Mouse (Mus musculus): ENCODE measurements around the gene Nt5c3b. TPM values are rescaled to one million over a fixed set of nuclear protein-coding genes. Genes with fewer than 3 reads are reported as not detected.

Gene Nt5c3b
- total and polyA plus RNA-seq, 2 experiments from 2014 or later: 59.2 to 108 TPM

DNA sequence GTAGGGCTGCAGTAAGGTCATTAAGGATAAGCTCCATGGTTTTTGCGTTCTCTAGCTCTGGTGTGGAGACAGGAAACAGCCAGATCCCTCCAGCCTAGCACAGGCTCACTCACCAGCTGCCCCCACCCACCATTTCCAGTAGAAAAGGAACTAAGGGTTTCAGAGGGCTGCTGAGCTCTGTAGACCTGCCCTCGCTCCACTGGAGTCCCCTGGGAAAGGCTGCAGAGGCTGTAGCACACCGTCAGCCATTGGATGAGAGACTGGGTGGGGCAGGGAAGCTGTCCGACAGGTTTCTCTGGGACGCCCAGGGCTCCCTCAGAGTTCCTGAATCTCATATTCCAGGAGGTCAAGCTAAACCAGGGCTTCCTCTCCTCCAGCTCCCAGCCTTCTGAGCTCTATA is 55.0 kb downstream of the Nt5c3b start:
- ATAC-seq: no peak
- TF ChIP-seq CTCF (IDR thresholded peaks at IDR 0.05; ENCODE audit: low read depth): no peak
- no peak for DNase-seq (ENCODE audit: low spot score)

DNA sequence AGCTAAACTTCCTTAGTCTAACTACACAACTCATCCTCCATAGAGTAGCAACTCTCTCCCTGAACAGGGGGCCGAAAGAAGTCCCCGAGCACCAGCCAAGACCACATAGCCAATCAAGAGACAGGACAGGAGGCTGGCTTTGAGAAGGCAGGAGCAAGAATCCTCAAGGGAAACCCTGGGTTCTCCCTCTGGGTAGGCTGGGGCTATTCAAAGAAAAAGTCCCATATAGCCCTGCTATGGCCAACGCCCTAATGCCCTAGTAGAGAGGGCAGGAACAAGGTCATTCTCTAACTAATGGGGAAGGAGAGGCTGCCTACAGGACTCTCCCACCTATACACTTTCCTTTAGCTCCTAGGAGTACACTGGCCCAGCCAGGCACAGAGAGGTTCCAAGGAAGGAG is 56.6 kb downstream of the Nt5c3b start:
- Histone ChIP-seq H3K4me2 (ENCODE audit: low read depth, low read length) (no peak overlapping the region), H3K36me3 (ENCODE audit: insufficient read depth, low read length) (peaks cover 36% of the 10 kb centered on the region), H3K4me3 (ENCODE audit: low read length) (no peak overlapping the region), H3K9me3 (ENCODE audit: low read length) (no peaks in the 10 kb centered on the region), H3K27ac (no peak overlapping the region), H3K9ac (replicated peaks; ENCODE audit: low read length) (no peak overlapping the region), H3K4me1 (ENCODE audit: insufficient read depth, low read length) (peaks cover 4% of the 10 kb centered on the region), H3K27me3 (ENCODE audit: insufficient read depth, low read length) (no peaks in the 10 kb centered on the region)
- no peak for TF ChIP-seq CTCF (IDR thresholded peaks at IDR 0.05; ENCODE audit: low read depth)
- 93% methylated on average over 3 of the region's 3 CpGs for WGBS
- no peak for ATAC-seq
- DNase-seq (ENCODE audit: low spot score): no peak

More for the DNA sequence above, 55.0 kb downstream of the Nt5c3b start:
- Histone ChIP-seq H3K4me2 (ENCODE audit: low read depth, low read length) (no peak overlapping the region), H3K36me3 (ENCODE audit: insufficient read depth, low read length) (peaks cover 23% of the 10 kb centered on the region), H3K27me3 (ENCODE audit: insufficient read depth, low read length) (no peaks in the 10 kb centered on the region), H3K9ac (replicated peaks; ENCODE audit: low read length) (no peak overlapping the region), H3K9me3 (ENCODE audit: low read length) (no peaks in the 10 kb centered on the region), H3K27ac (no peak overlapping the region), H3K4me3 (ENCODE audit: low read length) (no peak overlapping the region), H3K4me1 (ENCODE audit: insufficient read depth, low read length) (peaks cover 7% of the 10 kb centered on the region)
- 56% methylated on average over 5 of the region's 5 CpGs for WGBS

DNA sequence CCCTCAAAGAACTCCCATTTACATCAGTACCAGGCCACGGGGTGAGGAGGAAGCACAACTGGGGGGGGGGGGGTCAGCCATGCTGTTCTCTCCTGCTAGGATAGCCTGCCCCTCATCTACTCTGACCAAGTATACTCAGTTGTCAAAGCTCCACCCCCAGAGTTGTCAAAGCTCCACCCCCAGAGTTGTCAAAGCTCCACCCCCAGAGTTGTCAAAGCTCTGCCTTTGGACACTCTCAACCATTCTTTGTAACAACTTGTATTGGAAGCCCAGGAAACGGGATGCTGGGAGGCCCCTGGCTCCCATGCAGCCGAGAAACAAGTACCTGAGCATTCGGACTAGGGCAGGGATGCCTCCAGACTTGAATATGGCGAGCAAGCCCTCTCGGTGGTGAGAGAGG is 58.9 kb downstream of the Nt5c3b start:
- TF ChIP-seq CTCF (IDR thresholded peaks at IDR 0.05; ENCODE audit: low read depth): no peak
- Histone ChIP-seq H3K4me2 (ENCODE audit: low read depth, low read length) (no peak overlapping the region), H3K27ac (no peak overlapping the region), H3K4me3 (ENCODE audit: low read length) (no peak overlapping the region), H3K27me3 (ENCODE audit: insufficient read depth, low read length) (no peaks in the 10 kb centered on the region), H3K9ac (replicated peaks; ENCODE audit: low read length) (no peak overlapping the region), H3K36me3 (ENCODE audit: insufficient read depth, low read length) (peaks cover 51% of the 10 kb centered on the region), H3K4me1 (ENCODE audit: insufficient read depth, low read length) (no peaks in the 10 kb centered on the region), H3K9me3 (ENCODE audit: low read length) (no peaks in the 10 kb centered on the region)
- DNase-seq (ENCODE audit: low spot score) (no peak), ATAC-seq (no peak)
- 81% methylated on average over 6 of the region's 6 CpGs for WGBS

DNA sequence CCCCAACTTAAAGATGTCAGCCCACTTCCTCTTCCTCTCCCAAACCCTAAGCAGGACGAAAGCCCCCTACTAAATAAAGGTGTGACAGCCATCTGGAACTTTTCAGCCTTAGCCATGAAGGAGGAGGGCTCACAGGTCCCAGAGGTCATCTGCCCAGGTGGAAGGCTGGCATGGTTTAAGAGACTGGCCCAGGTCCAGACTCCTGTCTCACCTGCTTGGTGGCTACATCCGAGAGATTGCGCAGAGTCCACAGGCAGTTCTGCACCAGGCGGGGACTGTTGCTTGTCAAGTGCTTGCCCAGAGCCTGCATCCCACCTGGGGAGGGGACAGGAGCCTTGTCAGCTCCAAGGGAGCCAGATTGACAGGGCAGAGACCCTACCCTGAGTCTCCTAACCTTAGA is 62.3 kb downstream of the Nt5c3b start:
- H3K27me3 ChIP-seq (ENCODE audit: insufficient read depth, low read length): no peaks in the 10 kb centered on the region
- H3K4me3 ChIP-seq (ENCODE audit: low read length): no peak overlapping the region
- peaks cover 68% of the 10 kb centered on the region for H3K36me3 ChIP-seq (ENCODE audit: insufficient read depth, low read length)
- H3K27ac ChIP-seq: no peak overlapping the region
- ATAC-seq: no peak
- no peaks in the 10 kb centered on the region for H3K4me1 ChIP-seq (ENCODE audit: insufficient read depth, low read length)
- H3K9ac ChIP-seq (replicated peaks; ENCODE audit: low read length): no peak overlapping the region
- H3K4me2 ChIP-seq (ENCODE audit: low read depth, low read length): no peak overlapping the region
- DNase-seq (ENCODE audit: low spot score): no peak
- no peak for TF ChIP-seq CTCF (IDR thresholded peaks at IDR 0.05; ENCODE audit: low read depth)
- no peaks in the 10 kb centered on the region for H3K9me3 ChIP-seq (ENCODE audit: low read length)
- WGBS: 96% methylated on average over 4 of the region's 4 CpGs

DNA sequence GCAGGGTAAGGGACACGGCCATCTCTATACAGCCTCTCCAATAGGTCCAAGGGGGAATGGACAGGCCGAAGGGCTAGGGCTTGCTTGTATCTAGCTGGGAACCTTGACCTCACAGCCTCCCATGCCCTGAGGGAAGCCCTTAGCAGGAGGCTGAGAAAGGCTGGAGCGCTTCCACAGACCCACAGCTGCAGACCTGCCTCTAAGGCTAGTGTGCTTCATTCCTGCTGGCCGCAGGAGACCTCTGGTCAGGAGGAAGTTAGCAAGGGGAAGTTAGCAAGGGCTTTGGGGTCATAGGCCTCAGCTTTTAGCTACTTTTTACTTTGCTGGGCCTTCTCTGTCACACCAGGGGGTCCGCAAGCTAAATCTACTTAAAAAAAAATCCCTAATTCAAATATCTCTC is 63.2 kb downstream of the Nt5c3b start:
- Histone ChIP-seq H3K4me1 (ENCODE audit: insufficient read depth, low read length) (no peaks in the 10 kb centered on the region), H3K9ac (replicated peaks; ENCODE audit: low read length) (no peak overlapping the region), H3K36me3 (ENCODE audit: insufficient read depth, low read length) (peaks cover 75% of the 10 kb centered on the region), H3K4me2 (ENCODE audit: low read depth, low read length) (no peak overlapping the region), H3K9me3 (ENCODE audit: low read length) (no peaks in the 10 kb centered on the region), H3K4me3 (ENCODE audit: low read length) (no peak overlapping the region), H3K27me3 (ENCODE audit: insufficient read depth, low read length) (no peaks in the 10 kb centered on the region), H3K27ac (no peak overlapping the region)
- 92% methylated on average over 5 of the region's 5 CpGs for WGBS
- no peak for ATAC-seq
- no peak for TF ChIP-seq CTCF (IDR thresholded peaks at IDR 0.05; ENCODE audit: low read depth)
- no peak for DNase-seq (ENCODE audit: low spot score)

DNA sequence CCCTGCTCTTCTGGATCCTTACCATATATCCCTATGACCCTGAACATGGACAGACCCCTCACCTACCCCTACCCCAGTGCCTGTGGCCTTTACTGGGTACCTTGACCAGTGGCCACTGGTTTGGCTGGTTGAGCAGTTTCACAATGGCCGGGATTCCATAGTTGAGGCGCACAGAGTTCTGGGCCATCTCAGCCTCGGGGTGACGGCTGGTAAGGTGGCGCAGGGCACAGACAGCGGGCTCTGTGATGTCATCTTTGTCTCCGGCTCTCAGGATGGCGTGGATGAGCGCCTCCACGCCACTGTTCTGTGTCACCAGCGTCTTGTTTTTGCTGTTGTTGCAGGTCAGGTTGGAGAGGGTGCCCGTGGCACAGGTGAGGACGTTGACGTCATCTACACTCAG is 63.6 kb downstream of the Nt5c3b start:
- H3K36me3 ChIP-seq (ENCODE audit: insufficient read depth, low read length): peaks cover 74% of the 10 kb centered on the region
- no peak for TF ChIP-seq CTCF (IDR thresholded peaks at IDR 0.05; ENCODE audit: low read depth)
- H3K27ac ChIP-seq: no peak overlapping the region
- no peak for ATAC-seq
- H3K9me3 ChIP-seq (ENCODE audit: low read length): no peaks in the 10 kb centered on the region
- no peaks in the 10 kb centered on the region for H3K4me1 ChIP-seq (ENCODE audit: insufficient read depth, low read length)
- H3K9ac ChIP-seq (replicated peaks; ENCODE audit: low read length): no peak overlapping the region
- WGBS: 95% methylated on average over 14 of the region's 14 CpGs
- H3K27me3 ChIP-seq (ENCODE audit: insufficient read depth, low read length): no peaks in the 10 kb centered on the region
- DNase-seq (ENCODE audit: low spot score): no peak
- H3K4me3 ChIP-seq (ENCODE audit: low read length): no peak overlapping the region
- H3K4me2 ChIP-seq (ENCODE audit: low read depth, low read length): no peak overlapping the region

DNA sequence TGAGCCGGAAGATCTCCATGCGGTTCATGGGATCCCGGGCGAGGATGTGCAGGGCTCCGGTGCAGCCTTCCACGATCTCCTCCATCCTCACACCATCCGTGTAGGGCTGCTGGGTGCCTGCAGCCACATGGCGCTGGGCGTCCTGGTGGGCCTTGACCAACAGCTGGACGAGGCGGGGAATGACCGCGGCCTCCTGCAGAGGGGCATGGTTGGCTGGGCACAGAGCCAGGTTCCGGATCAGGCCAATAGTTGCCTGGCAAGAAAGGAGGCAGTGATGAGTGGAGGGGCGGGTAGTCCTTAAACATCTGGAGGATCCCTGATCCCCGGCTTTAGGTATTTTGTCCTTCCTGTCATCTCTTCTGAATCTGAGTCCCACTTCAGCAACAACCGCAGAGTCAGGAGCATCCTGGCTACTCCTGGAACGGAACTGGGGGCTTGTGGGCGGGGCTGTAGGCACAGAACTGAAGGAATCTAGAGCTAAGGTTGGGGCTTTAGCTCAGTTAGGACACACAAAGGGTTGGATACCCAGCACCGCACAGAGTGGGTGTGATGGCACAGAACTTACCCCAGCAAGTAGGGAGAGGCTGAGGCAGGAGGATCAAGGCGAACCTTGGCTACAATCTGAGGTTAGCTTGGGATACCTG is 64.7 kb downstream of the Nt5c3b start:
- Histone ChIP-seq H3K4me3 (ENCODE audit: low read length) (no peak overlapping the region), H3K9ac (replicated peaks; ENCODE audit: low read length) (no peak overlapping the region)

More for the DNA sequence above, 64.7 kb downstream of the Nt5c3b start:
- 88% methylated on average over 21 of the region's 21 CpGs for WGBS
- DNase-seq (ENCODE audit: low spot score) (no peak), ATAC-seq (no peak)
- H3K27me3 ChIP-seq (ENCODE audit: insufficient read depth, low read length): no peaks in the 10 kb centered on the region
- H3K36me3 ChIP-seq (ENCODE audit: insufficient read depth, low read length): peaks cover 67% of the 10 kb centered on the region
- no peak overlapping the region for H3K4me2 ChIP-seq (ENCODE audit: low read depth, low read length)
- H3K4me1 ChIP-seq (ENCODE audit: insufficient read depth, low read length): no peaks in the 10 kb centered on the region
- TF ChIP-seq CTCF (IDR thresholded peaks at IDR 0.05; ENCODE audit: low read depth): no peak
- H3K9me3 ChIP-seq (ENCODE audit: low read length): no peaks in the 10 kb centered on the region
- H3K27ac ChIP-seq: no peak overlapping the region

All from hindbrain, postnatal 0 days (tissue).